Mouse (Mus musculus) E14TG2a.4 (cell line): ENCODE data around the gene Lypd8.

Experiments
- H3K27me3 ChIP-seq: 2 replicates; pipeline ENCODE4 v1.6.1; 2014; ENCODE audit warnings: low read length, control low read depth; ENCODE audit not compliant: insufficient read depth
- H3K36me3 ChIP-seq: 2 replicates; pipeline ENCODE4 v1.6.1; 2014; ENCODE audit warnings: low read length, control low read depth; ENCODE audit not compliant: insufficient read depth
- H3K4me1 ChIP-seq: replicated peaks from 2 replicates; pipeline ENCODE4 v1.6.1; 2014; ENCODE audit warnings: low read depth, low read length, control low read depth
- H3K4me3 ChIP-seq: replicated peaks from 2 replicates; pipeline ENCODE4 v1.5.1; 2014; ENCODE audit warnings: mild to moderate bottlenecking, low read length
- H3K9me3 ChIP-seq: 2 replicates; pipeline ENCODE4 v1.6.1; 2014; ENCODE audit warnings: low read length, control low read depth
- CTCF ChIP-seq: conservative IDR thresholded peaks from 2 replicates; pipeline ENCODE4 v1.5.1; 2014; ENCODE audit warnings: low read length
- NANOG ChIP-seq: IDR thresholded peaks from 2 replicates; pipeline ENCODE4 v1.6.1; 2014; ENCODE audit warnings: borderline replicate concordance, low read length, mixed read lengths
- POU5F1 ChIP-seq: IDR thresholded peaks from 2 replicates; pipeline ENCODE4 v1.6.1; 2014; ENCODE audit warnings: low read length, borderline replicate concordance

The Lypd8 gene

GRCm38 (mm10) chr11:58377273-58377672 is 1.6 kb upstream of the Lypd8 start:
- TF ChIP-seq NANOG, result no peak
- no peak for TF ChIP-seq CTCF
- no peak overlapping the region for H3K4me3 ChIP-seq

GRCm38 (mm10) chr11:58377686-58378085 is 1.2 kb upstream of the Lypd8 start:
- H3K4me1 ChIP-seq, result 0 out of 2 replicates have a peak, but pooled peaks cover 3% of the 10 kb centered on the region
- no peaks in the 10 kb centered on the region for H3K36me3 ChIP-seq
- no peak overlapping the region for H3K4me3 ChIP-seq
- TF ChIP-seq CTCF (no peak), NANOG (no peak), POU5F1 (no peak)
- no peaks in the 10 kb centered on the region for H3K27me3 ChIP-seq
- H3K9me3 ChIP-seq, result no peaks in the 10 kb centered on the region

More at GRCm38 (mm10) chr11:58377273-58377672, 1.6 kb upstream of the Lypd8 start:
- Histone ChIP-seq H3K4me1 (0 out of 2 replicates have a peak, but pooled peaks cover 3% of the 10 kb centered on the region), H3K27me3 (no peaks in the 10 kb centered on the region), H3K9me3 (no peaks in the 10 kb centered on the region), H3K36me3 (no peaks in the 10 kb centered on the region)

- TF ChIP-seq POU5F1 (no peak), CTCF (no peak), NANOG (no peak)
- H3K4me3 ChIP-seq, result no peak overlapping the region
Measured at GRCm38 (mm10) chr11:58379516-58379915, 673 bp downstream of the Lypd8 start.

GRCm38 (mm10) chr11:58382471-58382870 is 3.6 kb downstream of the Lypd8 start:
- TF ChIP-seq NANOG, result no peak
- H3K36me3 ChIP-seq, result no peaks in the 10 kb centered on the region
- H3K4me3 ChIP-seq, result no peak overlapping the region
- H3K4me1 ChIP-seq, result 0 out of 2 replicates have a peak, but pooled peaks cover 3% of the 10 kb centered on the region
- no peaks in the 10 kb centered on the region for H3K9me3 ChIP-seq
- H3K27me3 ChIP-seq, result no peaks in the 10 kb centered on the region

More at GRCm38 (mm10) chr11:58379516-58379915, 673 bp downstream of the Lypd8 start:
- 0 out of 2 replicates have a peak, but pooled peaks cover 3% of the 10 kb centered on the region for H3K4me1 ChIP-seq
- no peaks in the 10 kb centered on the region for H3K9me3 ChIP-seq
- H3K27me3 ChIP-seq, result no peaks in the 10 kb centered on the region
- no peaks in the 10 kb centered on the region for H3K36me3 ChIP-seq

- no peaks in the 10 kb centered on the region for H3K27me3 ChIP-seq
- H3K4me3 ChIP-seq, result no peak overlapping the region
- H3K9me3 ChIP-seq, result no peaks in the 10 kb centered on the region
- no peaks in the 10 kb centered on the region for H3K4me1 ChIP-seq
- no peaks in the 10 kb centered on the region for H3K36me3 ChIP-seq
- TF ChIP-seq CTCF (no peak), NANOG (no peak), POU5F1 (no peak)
Measured at GRCm38 (mm10) chr11:58399985-58400645, 21.3 kb downstream of the Lypd8 start.

- Histone ChIP-seq H3K9me3 (no peaks in the 10 kb centered on the region), H3K4me3 (no peak overlapping the region), H3K4me1 (no peaks in the 10 kb centered on the region), H3K36me3 (no peaks in the 10 kb centered on the region), H3K27me3 (no peaks in the 10 kb centered on the region)
- TF ChIP-seq NANOG, result no peak
- no peak for TF ChIP-seq CTCF
- TF ChIP-seq POU5F1, result no peak
Measured at GRCm38 (mm10) chr11:58400655-58401054, 21.8 kb downstream of the Lypd8 start.

GRCm38 (mm10) chr11:58408066-58408465 is 29.2 kb downstream of the Lypd8 start:
- Histone ChIP-seq H3K36me3 (no peaks in the 10 kb centered on the region), H3K4me3 (no peak overlapping the region), H3K27me3 (no peaks in the 10 kb centered on the region), H3K9me3 (no peaks in the 10 kb centered on the region), H3K4me1 (no peaks in the 10 kb centered on the region)
- TF ChIP-seq NANOG, result no peak
- no peak for TF ChIP-seq CTCF
- TF ChIP-seq POU5F1, result no peak

- Histone ChIP-seq H3K36me3 (no peaks in the 10 kb centered on the region), H3K27me3 (no peaks in the 10 kb centered on the region), H3K4me1 (no peaks in the 10 kb centered on the region), H3K9me3 (no peaks in the 10 kb centered on the region), H3K4me3 (no peak overlapping the region)
- TF ChIP-seq POU5F1 (no peak), CTCF (no peak), NANOG (no peak)
Measured at GRCm38 (mm10) chr11:58418336-58418735, 39.5 kb downstream of the Lypd8 start.

GRCm38 (mm10) chr11:58420815-58421214 is 42.0 kb downstream of the Lypd8 start, which contains the start of gene 1810065E05Rik:
TSS of gene 1810065E05Rik (plus strand) at chr11:58421111.
- Histone ChIP-seq H3K9me3 (no peaks in the 10 kb centered on the region), H3K27me3 (no peaks in the 10 kb centered on the region), H3K4me3 (no peak within 1 kb of the TSS), H3K36me3 (no peaks in the 10 kb centered on the region), H3K4me1 (no peaks in the 10 kb centered on the region)
- TF ChIP-seq POU5F1 (no peak), CTCF (no peak), NANOG (no peak)
